Mouse (Mus musculus) forebrain, embryonic 15.5 days (tissue): Measurements from ENCODE around the gene Cdk17. TPM values are rescaled to one million over a fixed set of nuclear protein-coding genes. Genes with fewer than 3 reads are reported as not detected.

Source experiments
- ATAC-seq: fragments of 200-750 bp; cut with Nextera tagmentation; replicated peaks from 2 replicates; pipeline ENCODE4 v1.8.0; 2017; ENCODE audit warnings: mild to moderate bottlenecking, moderate TSS enrichment, moderate library complexity
- H3K27ac ChIP-seq: fragments of 300-500 bp; sonication (generic); replicated peaks from 2 replicates; pipeline ENCODE4 v1.5.1; 2015; ENCODE audit warnings: mild to moderate bottlenecking, inconsistent platforms
- H3K27me3 ChIP-seq: fragments of 300-500 bp; sonication (generic); 2 replicates; pipeline ENCODE4 v1.6.1; 2015; ENCODE audit warnings: inconsistent platforms
- H3K36me3 ChIP-seq: fragments of 300-500 bp; sonication (generic); 2 replicates; pipeline ENCODE4 v1.6.1; 2015; ENCODE audit warnings: mild to moderate bottlenecking, inconsistent platforms
- H3K4me1 ChIP-seq: fragments of 300-500 bp; sonication (generic); 2 replicates; pipeline ENCODE4 v1.6.1; 2015; ENCODE audit warnings: inconsistent platforms
- H3K4me2 ChIP-seq: fragments of 300-500 bp; sonication (generic); replicated peaks from 2 replicates; pipeline ENCODE4 v1.6.1; 2015; ENCODE audit warnings: mild to moderate bottlenecking, inconsistent platforms
- H3K4me3 ChIP-seq: fragments of 300-500 bp; sonication (generic); 2 replicates; pipeline ENCODE4 v1.5.1; 2015; ENCODE audit warnings: mild to moderate bottlenecking, inconsistent platforms
- H3K9ac ChIP-seq: fragments of 300-500 bp; sonication (generic); replicated peaks from 2 replicates; pipeline ENCODE4 v1.6.1; 2015; ENCODE audit warnings: mild to moderate bottlenecking, inconsistent platforms
- H3K9me3 ChIP-seq: fragments of 300-500 bp; sonication (generic); 2 replicates; pipeline ENCODE4 v1.6.1; 2016; ENCODE audit warnings: inconsistent platforms
- WGBS: fragments of 180-500 bp; shearing (Covaris S2); methylation state at CpG from one replicate; pipeline ENCODE4 v1.1.7; 2015; ENCODE audit warnings: mixed read lengths; 5-methylcytosine and 5-hydroxymethylcytosine counted together
- polyA plus RNA-seq: library from polyadenylated mRNA; unstranded; fragments of >200 nt; fragmentation: Nextera tagmentation; extraction: Ambion mirVana; gene quantifications from 2 replicates; pipeline ENCODE4 v1.2.1, GENCODE M21; 2015

Gene Cdk17
- polyA plus RNA-seq, 1 experiment from 2014 or later = 57.3 TPM

DNA sequence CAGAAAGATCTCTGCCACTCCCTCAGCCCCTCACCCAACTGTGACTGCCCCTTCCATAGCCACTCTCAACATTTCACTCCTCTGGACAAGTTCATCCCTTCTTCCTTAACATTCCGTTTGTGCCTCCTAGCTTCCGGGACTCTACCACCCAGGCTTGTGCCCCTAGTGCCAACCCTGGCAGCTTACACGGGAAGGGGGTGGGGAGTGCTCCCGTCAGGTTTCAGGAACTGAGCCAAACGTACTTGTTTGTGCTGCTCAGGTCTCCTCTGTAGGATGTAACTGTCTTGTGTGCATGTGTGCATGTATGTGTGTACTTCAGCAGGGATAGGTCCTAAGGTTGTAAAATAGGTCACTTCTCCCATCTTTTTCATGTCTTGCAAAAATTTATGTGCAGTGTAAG is 99.2 kb downstream of the Cdk17 start:
- 36% methylated on average over 5 of the region's 5 CpGs for WGBS
- H3K9me3 ChIP-seq = no peaks in the 10 kb centered on the region
- H3K4me3 ChIP-seq = no peak overlapping the region
- H3K36me3 ChIP-seq = no peaks in the 10 kb centered on the region
- no peaks in the 10 kb centered on the region for H3K27me3 ChIP-seq
- H3K4me2 ChIP-seq = no peak overlapping the region
- H3K27ac ChIP-seq = no peak overlapping the region
- H3K4me1 ChIP-seq = peaks cover 74% of the 10 kb centered on the region
- no peak for ATAC-seq
- no peak overlapping the region for H3K9ac ChIP-seq

DNA sequence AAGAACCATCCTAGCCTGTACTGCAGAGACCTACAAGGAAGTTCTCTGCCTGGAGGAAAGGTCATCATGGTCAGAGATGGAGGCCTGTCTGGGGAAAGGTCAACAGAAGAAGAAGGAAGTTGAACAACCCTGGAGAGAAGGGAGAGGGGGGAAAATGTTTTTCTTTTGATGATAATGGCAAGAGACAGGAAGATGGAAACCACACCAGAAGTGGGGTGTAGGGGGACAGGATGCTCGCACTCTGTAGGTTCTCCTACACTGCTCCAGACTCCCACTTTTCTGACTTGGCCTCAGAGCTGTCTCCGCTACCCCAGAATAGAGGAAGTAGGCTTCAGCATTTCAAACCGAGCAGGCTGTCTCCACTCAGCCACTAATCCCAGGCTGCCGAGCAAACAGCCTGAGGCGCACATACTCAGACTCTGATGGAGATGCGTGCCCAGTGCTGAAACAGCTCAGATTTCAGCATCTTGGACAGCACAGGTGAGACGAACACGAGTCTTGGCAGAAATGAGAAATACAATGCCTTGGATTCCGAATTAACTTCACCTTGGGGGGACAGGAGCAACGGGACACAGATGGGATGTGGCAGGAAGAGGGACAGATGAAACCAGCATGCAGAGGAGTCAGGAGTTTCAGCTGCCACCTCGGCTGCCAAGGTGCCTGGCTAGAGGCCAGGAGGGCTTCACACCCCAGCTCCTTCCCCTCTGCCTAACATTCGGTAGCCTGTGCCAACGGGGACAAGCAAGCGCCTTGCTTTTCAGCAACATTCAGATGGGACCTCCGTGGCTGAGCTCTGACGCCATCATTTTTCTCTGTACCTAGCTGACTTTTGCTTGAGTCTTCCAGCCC is 100.7 kb downstream of the Cdk17 start:
- Histone ChIP-seq H3K4me2 (peak overlapping the region; percentile 40), H3K9me3 (no peaks in the 10 kb centered on the region), H3K27ac (peak overlapping the region; percentile 80), H3K9ac (0 out of 2 replicates have a peak overlapping the region, but pooled peaks have one; percentile 19), H3K4me1 (peaks cover 62% of the 10 kb centered on the region), H3K27me3 (no peaks in the 10 kb centered on the region), H3K36me3 (no peaks in the 10 kb centered on the region), H3K4me3 (peak overlapping the region; percentile 11)
- WGBS = 12% methylated on average over 16 of the region's 16 CpGs
- peak; percentile 76 for ATAC-seq

DNA sequence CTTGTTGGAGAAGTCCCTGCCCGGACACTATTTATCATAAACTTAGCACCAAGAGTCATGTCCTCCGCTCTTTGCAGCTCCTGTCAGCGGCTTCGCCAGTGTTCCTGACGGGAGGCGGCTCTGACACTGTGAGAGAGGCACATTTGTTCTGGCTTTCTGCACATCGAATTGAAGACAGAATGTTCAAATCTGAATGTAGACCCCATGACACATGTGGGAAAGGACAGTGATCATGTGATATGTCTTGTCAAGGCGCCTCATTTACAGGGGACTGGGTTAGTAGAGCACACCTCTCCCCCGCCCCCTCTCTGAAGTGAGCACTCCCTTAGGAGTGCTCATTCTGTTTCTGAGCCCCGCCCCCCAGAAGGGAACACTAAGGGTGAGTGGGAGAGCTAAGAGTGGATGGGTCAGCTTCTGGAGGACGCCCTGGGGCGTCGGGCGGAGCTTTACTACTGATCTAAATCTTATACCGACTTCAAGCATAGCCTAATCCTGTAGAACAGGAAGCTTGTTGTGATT is 101.4 kb downstream of the Cdk17 start:
- WGBS = 6% methylated on average over 15 of the region's 15 CpGs
- Histone ChIP-seq H3K4me2 (peak overlapping the region; percentile 40), H3K4me3 (peak overlapping the region; percentile 11), H3K4me1 (peaks cover 55% of the 10 kb centered on the region), H3K36me3 (no peaks in the 10 kb centered on the region), H3K9ac (0 out of 2 replicates have a peak overlapping the region, but pooled peaks have one; percentile 19), H3K27me3 (no peaks in the 10 kb centered on the region), H3K9me3 (no peaks in the 10 kb centered on the region), H3K27ac (peak overlapping the region; percentile 80)
- peak; percentile 61 for ATAC-seq

DNA sequence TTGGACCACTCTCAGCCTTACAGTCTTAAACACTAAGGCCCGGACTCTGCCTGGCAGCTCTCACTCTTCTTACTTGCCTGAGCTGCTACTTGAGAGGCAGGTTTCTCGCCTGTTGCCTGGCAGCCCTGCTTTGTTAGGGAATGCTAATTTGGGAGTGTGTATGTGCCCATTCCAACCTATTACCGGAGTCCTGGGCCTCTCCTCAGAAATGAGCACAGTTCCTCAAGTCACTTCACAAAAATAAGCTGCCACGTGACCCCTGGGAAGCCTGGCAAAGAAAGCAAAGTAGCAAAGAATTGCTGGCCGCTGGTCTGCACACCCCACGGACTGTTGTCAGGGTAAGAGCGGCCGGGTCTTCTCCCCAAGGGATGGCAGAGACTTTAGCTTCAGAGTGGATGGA is 102.8 kb downstream of the Cdk17 start:
- H3K9ac ChIP-seq = no peak overlapping the region
- H3K4me3 ChIP-seq = no peak overlapping the region
- 8% methylated on average over 8 of the region's 8 CpGs for WGBS
- H3K27ac ChIP-seq = peak overlapping the region; percentile 79
- H3K27me3 ChIP-seq = no peaks in the 10 kb centered on the region
- no peak overlapping the region for H3K4me2 ChIP-seq
- peaks cover 53% of the 10 kb centered on the region for H3K4me1 ChIP-seq
- no peaks in the 10 kb centered on the region for H3K36me3 ChIP-seq
- H3K9me3 ChIP-seq = no peaks in the 10 kb centered on the region
- ATAC-seq = peak; percentile 45

DNA sequence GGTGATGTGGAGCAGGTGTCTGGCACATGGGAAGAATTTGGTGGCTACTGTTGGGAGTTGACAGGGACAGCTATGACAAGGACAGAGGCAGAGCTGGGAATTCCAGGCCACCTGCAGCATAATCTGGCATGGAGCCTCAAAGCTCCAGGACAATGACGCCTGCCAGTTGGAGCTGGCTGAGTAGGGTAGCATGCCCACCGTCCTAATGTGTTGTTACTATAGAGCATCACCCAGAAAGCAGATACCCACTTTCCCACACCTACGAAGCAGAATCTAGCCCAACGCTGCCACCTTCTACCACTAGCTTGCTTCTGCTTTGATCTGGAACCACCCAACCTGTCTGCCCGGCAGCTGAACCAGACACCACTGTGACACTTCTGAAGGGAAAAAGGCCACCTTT is 103.3 kb downstream of the Cdk17 start:
- H3K4me1 ChIP-seq = peaks cover 53% of the 10 kb centered on the region
- no peak overlapping the region for H3K4me3 ChIP-seq
- no peak overlapping the region for H3K9ac ChIP-seq
- H3K4me2 ChIP-seq = no peak overlapping the region
- H3K9me3 ChIP-seq = no peaks in the 10 kb centered on the region
- no peaks in the 10 kb centered on the region for H3K36me3 ChIP-seq
- no peak for ATAC-seq
- WGBS = 39% methylated on average over 5 of the region's 5 CpGs
- H3K27me3 ChIP-seq = no peaks in the 10 kb centered on the region
- H3K27ac ChIP-seq = peak overlapping the region; percentile 79

DNA sequence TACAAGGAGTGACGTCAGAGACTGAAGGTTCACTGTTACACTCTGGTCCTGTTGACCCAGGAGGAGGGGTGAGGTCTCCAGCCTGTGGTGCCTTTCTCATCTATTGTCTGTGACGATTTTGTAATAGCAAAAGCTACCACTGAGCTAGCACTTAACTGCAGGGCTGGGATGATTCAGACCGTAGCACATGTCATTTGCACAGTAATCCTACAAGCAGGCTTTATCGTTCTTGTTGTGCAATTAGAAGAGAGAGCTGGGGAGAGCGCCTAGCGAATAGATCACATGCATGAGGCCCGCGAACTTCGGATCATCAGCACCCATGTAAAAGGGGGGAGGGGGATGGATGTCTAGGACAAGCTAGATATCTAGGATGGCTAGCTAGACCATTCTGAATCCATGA is 105.2 kb downstream of the Cdk17 start:
- H3K4me3 ChIP-seq = no peak overlapping the region
- H3K36me3 ChIP-seq = no peaks in the 10 kb centered on the region
- no peak overlapping the region for H3K9ac ChIP-seq
- H3K27ac ChIP-seq = no peak overlapping the region
- peaks cover 44% of the 10 kb centered on the region for H3K4me1 ChIP-seq
- 81% methylated on average over 9 of the region's 9 CpGs for whole genome bisulfite sequencing
- no peaks in the 10 kb centered on the region for H3K27me3 ChIP-seq
- no peak for ATAC-seq
- H3K9me3 ChIP-seq = no peaks in the 10 kb centered on the region
- H3K4me2 ChIP-seq = no peak overlapping the region

DNA sequence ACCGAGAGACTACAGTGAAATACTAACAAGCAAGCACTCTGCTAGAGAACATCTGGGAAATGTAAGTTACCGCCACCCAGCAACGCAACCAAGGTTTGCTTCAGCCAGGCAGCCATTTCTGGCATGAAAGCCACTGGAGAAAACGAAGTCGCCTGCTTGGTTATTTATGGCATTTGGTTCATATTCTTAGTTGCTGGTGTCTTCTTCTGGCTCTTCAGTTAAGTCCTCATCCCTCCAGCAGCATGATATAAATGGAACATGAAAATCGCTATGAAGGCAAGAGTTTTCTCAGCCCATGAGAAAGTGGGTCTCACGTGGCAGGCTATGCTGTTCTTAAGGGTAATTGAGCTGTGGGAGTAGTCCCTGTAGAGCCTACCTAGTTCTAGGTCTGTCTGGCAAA is 105.8 kb downstream of the Cdk17 start:
- no peak overlapping the region for H3K27ac ChIP-seq
- no peaks in the 10 kb centered on the region for H3K9me3 ChIP-seq
- no peak overlapping the region for H3K4me3 ChIP-seq
- no peak overlapping the region for H3K4me2 ChIP-seq
- no peak overlapping the region for H3K9ac ChIP-seq
- ATAC-seq = no peak
- WGBS = 98% methylated on average over 7 of the region's 7 CpGs
- peaks cover 37% of the 10 kb centered on the region for H3K4me1 ChIP-seq
- no peaks in the 10 kb centered on the region for H3K36me3 ChIP-seq
- no peaks in the 10 kb centered on the region for H3K27me3 ChIP-seq

DNA sequence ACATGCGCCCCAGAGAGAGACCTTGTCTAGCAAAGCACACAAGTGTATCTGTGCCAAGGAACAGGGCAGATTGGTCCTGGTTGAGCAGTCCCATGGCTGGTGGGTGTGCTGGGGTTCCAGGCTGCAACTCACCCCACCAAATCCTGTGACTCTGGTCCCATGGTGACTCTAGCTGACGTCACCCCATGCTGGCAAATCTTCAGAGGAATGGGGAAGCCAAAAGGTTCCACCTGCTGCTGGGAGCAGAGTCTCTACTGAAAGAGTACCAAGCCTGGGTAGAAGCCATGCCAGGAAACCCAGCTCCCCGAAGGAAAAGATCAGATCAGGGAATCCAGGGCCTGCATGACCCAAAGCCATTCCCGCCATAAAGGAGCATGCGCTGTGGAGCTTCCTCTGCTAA is 106.8 kb downstream of the Cdk17 start:
- Histone ChIP-seq H3K9ac (no peak overlapping the region), H3K4me2 (no peak overlapping the region), H3K27me3 (no peaks in the 10 kb centered on the region), H3K4me1 (peaks cover 27% of the 10 kb centered on the region), H3K9me3 (no peaks in the 10 kb centered on the region), H3K27ac (no peak overlapping the region), H3K4me3 (no peak overlapping the region), H3K36me3 (no peaks in the 10 kb centered on the region)
- no peak for ATAC-seq
- WGBS = 88% methylated on average over 5 of the region's 5 CpGs

DNA sequence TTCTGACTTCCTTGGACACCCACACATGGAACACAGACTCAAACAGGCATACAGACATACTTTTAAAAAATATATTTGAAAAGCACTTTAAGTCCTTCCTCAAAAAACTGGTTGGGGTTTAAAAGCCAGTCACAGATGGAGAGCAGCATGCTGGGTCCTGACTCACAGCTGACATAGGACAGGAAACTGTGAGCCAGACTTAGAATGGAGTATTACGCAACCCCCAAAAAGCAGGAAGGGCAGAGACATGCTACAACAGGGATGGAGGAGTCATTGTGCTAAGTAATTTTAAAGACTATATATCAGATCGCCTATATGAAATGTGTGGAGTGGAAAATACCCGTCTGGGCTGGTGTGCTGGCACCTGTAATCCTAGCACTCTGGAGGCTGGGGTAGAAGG is 107.7 kb downstream of the Cdk17 start:
- H3K4me2 ChIP-seq = no peak overlapping the region
- 91% methylated on average over 3 of the region's 3 CpGs for WGBS

DNA sequence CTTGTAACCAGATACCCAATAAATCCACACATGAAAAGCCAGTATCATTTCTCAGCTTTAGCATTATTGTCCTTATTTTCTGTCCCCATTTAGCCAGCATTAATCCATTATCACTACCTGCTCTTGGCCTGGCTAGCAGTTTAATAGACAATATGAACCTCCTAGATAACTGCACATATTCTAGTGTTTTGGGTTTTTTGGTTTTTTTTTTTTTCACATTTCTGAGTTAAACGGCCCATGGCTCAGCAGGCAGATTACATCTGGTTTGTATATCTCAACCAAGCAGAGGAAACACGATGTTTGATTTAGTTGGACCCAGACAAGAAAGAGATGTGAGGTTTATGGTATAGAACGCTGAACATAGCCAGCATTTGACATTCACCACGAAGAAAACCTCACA is 109.1 kb downstream of the Cdk17 start:
- peaks cover 19% of the 10 kb centered on the region for H3K4me1 ChIP-seq
- 80% methylated on average over 4 of the region's 4 CpGs for WGBS
- no peaks in the 10 kb centered on the region for H3K36me3 ChIP-seq
- H3K4me3 ChIP-seq = no peak overlapping the region
- no peaks in the 10 kb centered on the region for H3K27me3 ChIP-seq
- ATAC-seq = no peak
- H3K9me3 ChIP-seq = no peaks in the 10 kb centered on the region
- H3K27ac ChIP-seq = no peak overlapping the region
- no peak overlapping the region for H3K4me2 ChIP-seq
- H3K9ac ChIP-seq = no peak overlapping the region

More for the DNA sequence above, 107.7 kb downstream of the Cdk17 start:
- no peaks in the 10 kb centered on the region for H3K9me3 ChIP-seq
- no peak overlapping the region for H3K27ac ChIP-seq
- ATAC-seq = no peak
- peaks cover 25% of the 10 kb centered on the region for H3K4me1 ChIP-seq
- no peaks in the 10 kb centered on the region for H3K27me3 ChIP-seq
- no peak overlapping the region for H3K4me3 ChIP-seq
- no peak overlapping the region for H3K9ac ChIP-seq
- no peaks in the 10 kb centered on the region for H3K36me3 ChIP-seq

DNA sequence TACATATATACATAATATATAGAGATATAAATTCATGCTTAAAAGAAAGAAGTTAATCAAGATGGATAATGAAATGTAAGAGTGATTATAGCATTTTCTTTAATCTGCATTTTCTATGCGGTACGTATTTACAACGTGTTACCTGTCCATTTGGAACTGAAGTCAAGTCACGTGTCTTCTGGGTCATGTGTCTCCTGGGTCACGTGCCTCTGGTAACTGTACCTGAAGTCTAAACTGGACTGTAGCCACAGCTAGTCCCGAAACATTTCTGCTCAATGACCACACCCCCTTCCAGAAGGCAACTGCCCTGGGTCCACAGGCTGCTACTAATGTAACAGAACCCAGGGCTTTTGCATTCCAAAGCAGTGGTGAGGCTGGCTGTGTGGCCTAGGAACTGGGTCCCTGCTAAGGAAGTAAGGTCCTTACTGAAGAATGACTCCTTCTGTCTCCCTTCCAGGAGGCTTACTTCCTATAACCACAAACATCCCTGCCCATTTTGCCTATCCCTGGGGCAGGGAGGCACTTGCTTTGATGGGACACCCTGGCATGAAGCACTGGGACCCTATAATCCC is 110.3 kb downstream of the Cdk17 start:
- H3K4me2 ChIP-seq = no peak overlapping the region
- H3K36me3 ChIP-seq = no peaks in the 10 kb centered on the region
- ATAC-seq = no peak
- no peak overlapping the region for H3K4me3 ChIP-seq
- H3K27me3 ChIP-seq = no peaks in the 10 kb centered on the region
- H3K4me1 ChIP-seq = peaks cover 30% of the 10 kb centered on the region
- H3K9ac ChIP-seq = no peak overlapping the region
- no peak overlapping the region for H3K27ac ChIP-seq
- no peaks in the 10 kb centered on the region for H3K9me3 ChIP-seq
- WGBS = 92% methylated on average over 6 of the region's 6 CpGs

DNA sequence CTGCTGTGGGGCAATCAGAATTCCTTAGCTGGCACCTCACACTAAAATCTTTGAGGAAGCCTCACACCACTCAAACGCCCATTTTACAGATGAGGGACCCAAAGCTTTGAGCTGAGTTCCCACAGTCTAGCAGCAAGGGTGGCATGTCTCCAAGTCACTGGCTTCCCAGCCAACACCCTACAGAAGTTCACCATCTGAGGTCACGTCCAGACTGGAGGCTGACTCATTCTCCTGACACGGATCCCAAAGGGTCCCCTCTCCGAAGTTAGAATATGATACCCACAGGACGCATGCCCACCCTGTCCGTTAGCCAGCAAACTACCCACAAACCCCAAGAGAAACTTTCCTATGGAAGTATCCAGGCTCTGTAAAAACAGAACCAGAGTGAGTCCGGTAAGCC is 111.2 kb downstream of the Cdk17 start:
- Histone ChIP-seq H3K27me3 (no peaks in the 10 kb centered on the region), H3K4me1 (peaks cover 39% of the 10 kb centered on the region), H3K4me2 (no peak overlapping the region), H3K9me3 (no peaks in the 10 kb centered on the region), H3K27ac (no peak overlapping the region), H3K36me3 (no peaks in the 10 kb centered on the region), H3K9ac (no peak overlapping the region), H3K4me3 (no peak overlapping the region)
- 88% methylated on average over 7 of the region's 7 CpGs for WGBS
- no peak for ATAC-seq
